Mouse (Mus musculus): ENCODE measurements around the gene Gm815. TPM values are rescaled to one million over a fixed set of nuclear protein-coding genes. Genes with fewer than 3 reads are reported as not detected.

Gene Gm815
- polyA plus RNA-seq, 1 experiment from 2014 or later = not detected

DNA sequence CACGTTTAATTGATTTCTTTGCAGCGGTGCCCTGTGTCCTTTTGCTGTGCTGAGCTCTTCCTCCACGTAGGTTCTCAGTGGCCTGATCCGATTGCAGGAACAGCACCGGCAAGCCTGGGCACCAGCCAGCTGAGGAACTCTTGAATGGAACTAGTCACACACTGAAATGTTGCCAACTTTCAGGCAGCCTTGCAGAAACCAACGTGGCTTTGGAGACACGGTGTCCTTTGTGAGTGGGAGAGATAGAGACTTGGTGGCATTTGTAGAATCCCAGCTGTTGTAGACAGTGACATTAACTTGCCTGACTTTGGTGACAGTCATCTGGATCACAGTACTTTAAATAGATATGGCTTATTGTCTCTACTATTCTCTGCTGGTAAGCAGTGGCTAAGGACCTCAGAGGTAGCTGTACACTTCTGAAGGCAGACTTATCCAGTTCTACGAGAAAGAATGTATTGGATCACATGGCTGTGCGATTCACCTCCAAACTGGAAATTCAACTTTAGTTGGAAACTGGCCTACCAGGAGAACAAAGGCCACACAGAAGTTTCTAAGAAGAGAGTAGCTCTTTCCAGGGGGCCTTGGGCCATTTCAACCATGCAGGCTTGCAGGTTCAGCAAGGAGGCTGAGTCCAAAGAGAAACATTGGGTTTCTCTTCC, 5.8 kb downstream of the Gm815 start:
- WGBS = 86% methylated on average over 9 of the region's 9 CpGs

DNA sequence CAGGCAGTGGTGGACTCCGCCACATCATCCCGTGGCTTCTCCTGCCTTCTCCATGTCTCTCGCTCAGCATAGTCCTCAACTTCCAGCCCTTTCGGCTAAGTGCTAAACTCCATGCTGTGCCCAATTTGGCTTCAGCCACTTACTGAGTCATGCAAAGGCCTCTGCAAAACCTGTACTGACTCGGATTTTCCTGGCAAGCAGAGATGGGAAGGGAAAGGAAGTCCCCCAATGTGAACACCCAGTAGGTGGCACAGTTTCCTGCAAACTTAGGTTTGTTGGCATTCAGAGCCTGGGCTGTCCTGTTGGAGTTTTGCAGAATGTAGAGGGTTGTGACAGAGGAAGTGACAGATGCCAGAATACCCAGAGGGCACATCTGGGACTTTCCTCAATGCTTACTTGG, 7.2 kb downstream of the Gm815 start:
- 72% methylated on average over 5 of the region's 5 CpGs for WGBS
- H3K27me3 ChIP-seq (ENCODE audit: control insufficient read depth, insufficient read depth, low read length) = no peaks in the 10 kb centered on the region
- no peaks in the 10 kb centered on the region for H3K4me1 ChIP-seq (ENCODE audit: control insufficient read depth, insufficient read depth, low read length)
- H3K9me3 ChIP-seq (ENCODE audit: control insufficient read depth, low read length) = no peaks in the 10 kb centered on the region
- no peak for DNase-seq
- no peak for ATAC-seq (ENCODE audit: low FRiP score, low TSS enrichment)
- no peak overlapping the region for H3K4me3 ChIP-seq (replicated peaks; ENCODE audit: low read depth, low read length)
- no peak overlapping the region for H3K27ac ChIP-seq (replicated peaks; ENCODE audit: low read depth, low read length)
- H3K9ac ChIP-seq (replicated peaks; ENCODE audit: low read length) = no peak overlapping the region
- no peak overlapping the region for H3K4me2 ChIP-seq (ENCODE audit: low read length)
- no peaks in the 10 kb centered on the region for H3K36me3 ChIP-seq (ENCODE audit: control insufficient read depth, insufficient read depth, low read length)

More for the DNA sequence above, 5.8 kb downstream of the Gm815 start:
- DNase-seq = no peak
- no peak overlapping the region for H3K4me2 ChIP-seq (ENCODE audit: low read length)
- H3K9me3 ChIP-seq (ENCODE audit: control insufficient read depth, low read length) = no peaks in the 10 kb centered on the region
- no peak overlapping the region for H3K9ac ChIP-seq (replicated peaks; ENCODE audit: low read length)
- no peaks in the 10 kb centered on the region for H3K4me1 ChIP-seq (ENCODE audit: control insufficient read depth, insufficient read depth, low read length)
- no peak overlapping the region for H3K4me3 ChIP-seq (replicated peaks; ENCODE audit: low read depth, low read length)
- no peak overlapping the region for H3K27ac ChIP-seq (replicated peaks; ENCODE audit: low read depth, low read length)
- H3K27me3 ChIP-seq (ENCODE audit: control insufficient read depth, insufficient read depth, low read length) = no peaks in the 10 kb centered on the region
- ATAC-seq (ENCODE audit: low FRiP score, low TSS enrichment) = no peak
- no peaks in the 10 kb centered on the region for H3K36me3 ChIP-seq (ENCODE audit: control insufficient read depth, insufficient read depth, low read length)

DNA sequence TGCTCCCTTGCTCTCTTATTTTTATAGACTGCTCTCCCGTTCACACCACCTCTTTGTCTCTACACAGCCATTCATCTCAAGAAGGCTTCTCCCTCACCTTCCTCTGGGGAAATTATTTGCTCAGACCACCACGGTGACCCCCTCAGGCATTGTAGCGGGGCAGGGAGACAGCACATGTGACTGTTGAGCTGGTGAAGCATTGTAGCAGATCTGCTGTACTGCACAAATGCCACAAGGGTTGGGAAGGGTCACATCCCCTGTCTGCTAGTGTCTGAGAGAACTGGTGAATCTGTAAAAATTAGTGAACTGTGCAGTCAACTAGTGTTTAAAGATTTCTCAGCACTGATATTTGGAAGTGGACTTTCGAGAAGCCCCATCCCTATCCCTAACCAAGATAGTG, 16.5 kb downstream of the Gm815 start:
- WGBS = 66% methylated on average over 4 of the region's 4 CpGs
- no peaks in the 10 kb centered on the region for H3K9me3 ChIP-seq (ENCODE audit: control insufficient read depth, low read length)
- H3K27ac ChIP-seq (replicated peaks; ENCODE audit: low read depth, low read length) = no peak overlapping the region
- no peaks in the 10 kb centered on the region for H3K27me3 ChIP-seq (ENCODE audit: control insufficient read depth, insufficient read depth, low read length)
- no peak for ATAC-seq (ENCODE audit: low FRiP score, low TSS enrichment)
- H3K4me3 ChIP-seq (replicated peaks; ENCODE audit: low read depth, low read length) = no peak overlapping the region
- no peak for DNase-seq
- H3K4me2 ChIP-seq (ENCODE audit: low read length) = no peak overlapping the region
- no peaks in the 10 kb centered on the region for H3K36me3 ChIP-seq (ENCODE audit: control insufficient read depth, insufficient read depth, low read length)
- no peak overlapping the region for H3K9ac ChIP-seq (replicated peaks; ENCODE audit: low read length)
- no peaks in the 10 kb centered on the region for H3K4me1 ChIP-seq (ENCODE audit: control insufficient read depth, insufficient read depth, low read length)

DNA sequence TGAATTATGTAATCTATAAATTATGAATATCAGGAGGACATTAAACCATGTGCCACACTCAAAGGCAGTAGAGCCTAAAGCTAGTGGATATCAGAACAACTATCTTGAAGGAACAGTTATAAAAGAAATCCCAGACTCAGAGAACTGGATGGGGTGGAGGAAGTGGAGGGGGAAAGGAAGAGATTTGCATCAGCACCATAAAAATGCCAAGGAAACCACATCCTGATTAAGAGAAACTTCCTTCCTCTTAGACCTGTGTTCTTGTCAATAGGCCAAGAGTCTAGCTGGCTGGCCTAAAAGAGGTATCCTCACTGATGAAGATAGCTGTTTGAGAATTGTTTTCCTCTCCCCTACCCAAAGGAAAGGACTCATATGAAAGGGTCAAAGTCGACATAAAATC, 28.6 kb downstream of the Gm815 start:
- no peaks in the 10 kb centered on the region for H3K9me3 ChIP-seq (ENCODE audit: control insufficient read depth, low read length)
- H3K4me3 ChIP-seq (replicated peaks; ENCODE audit: low read depth, low read length) = no peak overlapping the region
- H3K27ac ChIP-seq (replicated peaks; ENCODE audit: low read depth, low read length) = no peak overlapping the region
- H3K36me3 ChIP-seq (ENCODE audit: control insufficient read depth, insufficient read depth, low read length) = no peaks in the 10 kb centered on the region
- WGBS = 77% methylated on average over 1 of the region's 1 CpGs
- H3K9ac ChIP-seq (replicated peaks; ENCODE audit: low read length) = no peak overlapping the region
- ATAC-seq (ENCODE audit: low FRiP score, low TSS enrichment) (no peak), DNase-seq (no peak)
- no peaks in the 10 kb centered on the region for H3K4me1 ChIP-seq (ENCODE audit: control insufficient read depth, insufficient read depth, low read length)
- no peaks in the 10 kb centered on the region for H3K27me3 ChIP-seq (ENCODE audit: control insufficient read depth, insufficient read depth, low read length)
- H3K4me2 ChIP-seq (ENCODE audit: low read length) = no peak overlapping the region

DNA sequence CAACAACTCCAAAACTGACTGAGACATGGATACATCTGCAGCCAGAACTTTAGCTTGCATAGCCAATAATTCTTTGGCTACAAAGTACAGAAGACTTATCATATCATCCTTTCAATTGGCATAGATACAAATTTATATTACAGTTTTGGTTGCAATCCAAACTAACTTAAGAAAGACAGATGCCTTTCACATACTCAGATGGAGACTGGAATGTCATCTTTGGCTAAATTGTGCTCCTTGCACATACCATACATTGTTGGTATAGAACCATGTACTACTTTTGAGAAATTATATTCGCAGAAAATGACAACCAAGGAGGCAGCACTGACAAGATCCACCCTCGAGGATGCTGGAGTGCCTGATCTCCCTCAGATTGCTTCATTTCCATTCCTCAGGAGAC, 35.1 kb downstream of the Gm815 start:
- Histone ChIP-seq H3K27ac (replicated peaks; ENCODE audit: low read depth, low read length) (no peak overlapping the region), H3K9me3 (ENCODE audit: control insufficient read depth, low read length) (no peaks in the 10 kb centered on the region), H3K9ac (replicated peaks; ENCODE audit: low read length) (no peak overlapping the region), H3K27me3 (ENCODE audit: control insufficient read depth, insufficient read depth, low read length) (no peaks in the 10 kb centered on the region), H3K4me2 (ENCODE audit: low read length) (no peak overlapping the region), H3K36me3 (ENCODE audit: control insufficient read depth, insufficient read depth, low read length) (no peaks in the 10 kb centered on the region), H3K4me3 (replicated peaks; ENCODE audit: low read depth, low read length) (no peak overlapping the region), H3K4me1 (ENCODE audit: control insufficient read depth, insufficient read depth, low read length) (no peaks in the 10 kb centered on the region)
- DNase-seq (no peak), ATAC-seq (ENCODE audit: low FRiP score, low TSS enrichment) (no peak)
- 62% methylated on average over 2 of the region's 2 CpGs for WGBS

DNA sequence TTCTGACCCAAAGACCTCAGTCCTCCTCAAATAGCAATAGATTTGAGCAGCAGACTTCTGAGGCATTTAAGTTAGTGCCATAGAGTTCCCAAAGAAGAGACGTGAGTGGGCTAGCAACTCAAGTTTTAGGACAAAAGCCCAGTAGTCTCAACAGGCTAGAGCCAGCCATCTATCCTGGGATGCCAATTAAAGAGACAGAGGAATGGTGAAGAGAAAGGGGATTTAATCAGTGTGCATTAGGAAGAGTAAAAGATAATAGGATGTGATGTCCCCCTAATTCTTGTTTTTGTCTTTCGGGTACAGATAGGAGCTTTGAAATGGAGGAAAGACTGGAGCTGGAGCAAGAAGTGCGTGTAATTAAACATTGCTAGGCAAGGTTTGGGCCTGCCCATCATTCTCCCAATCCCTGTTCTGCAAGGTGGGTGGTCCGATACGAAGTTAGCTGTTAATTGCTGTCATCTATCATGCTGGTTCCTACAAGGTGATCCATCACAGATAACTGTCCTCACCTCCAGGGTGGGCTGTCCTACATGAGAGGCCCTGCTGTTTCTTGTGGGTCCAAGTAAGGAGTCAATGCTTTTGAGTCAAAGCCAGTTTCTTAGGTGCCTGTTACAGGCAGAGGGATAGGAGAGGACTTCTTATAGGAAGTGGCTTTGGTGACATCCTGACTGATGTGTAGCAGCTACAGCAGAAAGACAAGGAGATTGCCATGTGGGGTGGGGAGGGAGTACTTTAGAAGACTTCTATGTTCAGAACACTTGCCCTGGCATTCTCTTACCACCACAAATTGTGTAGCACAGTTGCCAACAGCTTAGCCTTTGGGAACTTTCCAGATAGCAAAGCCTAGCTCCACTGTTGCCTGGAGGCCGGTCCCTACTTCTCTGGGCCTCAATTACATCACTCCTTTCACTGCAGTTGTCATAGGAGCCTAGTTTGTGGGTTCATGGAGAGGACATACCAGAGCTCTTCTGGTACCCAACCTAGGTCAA, 44.9 kb downstream of the Gm815 start:
- H3K4me3 ChIP-seq (replicated peaks; ENCODE audit: low read depth, low read length) = no peak overlapping the region
- 79% methylated on average over 6 of the region's 6 CpGs for WGBS
- H3K4me1 ChIP-seq (ENCODE audit: control insufficient read depth, insufficient read depth, low read length) = no peaks in the 10 kb centered on the region
- no peak overlapping the region for H3K9ac ChIP-seq (replicated peaks; ENCODE audit: low read length)
- no peaks in the 10 kb centered on the region for H3K36me3 ChIP-seq (ENCODE audit: control insufficient read depth, insufficient read depth, low read length)
- no peak for ATAC-seq (ENCODE audit: low FRiP score, low TSS enrichment)
- H3K27me3 ChIP-seq (ENCODE audit: control insufficient read depth, insufficient read depth, low read length) = no peaks in the 10 kb centered on the region
- no peak overlapping the region for H3K4me2 ChIP-seq (ENCODE audit: low read length)
- no peak overlapping the region for H3K27ac ChIP-seq (replicated peaks; ENCODE audit: low read depth, low read length)
- H3K9me3 ChIP-seq (ENCODE audit: control insufficient read depth, low read length) = no peaks in the 10 kb centered on the region
- DNase-seq = no peak

DNA sequence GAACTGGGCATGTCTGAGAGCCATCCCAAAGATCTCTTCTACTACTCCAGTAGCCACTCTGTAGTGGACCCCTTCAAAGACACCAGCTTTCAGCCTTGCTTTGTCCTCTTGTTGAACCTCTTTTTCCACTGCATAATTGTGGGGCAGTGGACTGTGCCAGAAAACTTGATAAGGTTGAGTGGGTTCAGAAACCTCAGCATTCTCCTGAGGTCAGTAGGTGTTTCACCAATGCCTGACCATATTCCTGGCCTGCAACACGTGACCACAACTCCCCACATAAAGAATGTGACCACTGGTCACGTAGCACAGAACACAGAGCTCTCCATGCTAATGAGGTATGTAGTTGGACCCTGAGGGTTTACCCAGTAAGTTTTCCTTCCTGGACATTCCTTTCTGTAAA, 48.5 kb downstream of the Gm815 start:
- WGBS = 70% methylated on average over 2 of the region's 2 CpGs

More for the DNA sequence above, 48.5 kb downstream of the Gm815 start:
- DNase-seq (no peak), ATAC-seq (ENCODE audit: low FRiP score, low TSS enrichment) (no peak)
- no peak overlapping the region for H3K27ac ChIP-seq (replicated peaks; ENCODE audit: low read depth, low read length)
- no peak overlapping the region for H3K4me2 ChIP-seq (ENCODE audit: low read length)
- no peaks in the 10 kb centered on the region for H3K36me3 ChIP-seq (ENCODE audit: control insufficient read depth, insufficient read depth, low read length)
- H3K27me3 ChIP-seq (ENCODE audit: control insufficient read depth, insufficient read depth, low read length) = no peaks in the 10 kb centered on the region
- H3K9me3 ChIP-seq (ENCODE audit: control insufficient read depth, low read length) = no peaks in the 10 kb centered on the region
- H3K4me3 ChIP-seq (replicated peaks; ENCODE audit: low read depth, low read length) = no peak overlapping the region
- no peak overlapping the region for H3K9ac ChIP-seq (replicated peaks; ENCODE audit: low read length)
- H3K4me1 ChIP-seq (ENCODE audit: control insufficient read depth, insufficient read depth, low read length) = 0 out of 2 replicates have a peak, but pooled peaks cover 3% of the 10 kb centered on the region

Measured in midbrain, embryonic 14.5 days (tissue).